Mouse (Mus musculus): ENCODE results near the gene Rrp7a.

DNA sequence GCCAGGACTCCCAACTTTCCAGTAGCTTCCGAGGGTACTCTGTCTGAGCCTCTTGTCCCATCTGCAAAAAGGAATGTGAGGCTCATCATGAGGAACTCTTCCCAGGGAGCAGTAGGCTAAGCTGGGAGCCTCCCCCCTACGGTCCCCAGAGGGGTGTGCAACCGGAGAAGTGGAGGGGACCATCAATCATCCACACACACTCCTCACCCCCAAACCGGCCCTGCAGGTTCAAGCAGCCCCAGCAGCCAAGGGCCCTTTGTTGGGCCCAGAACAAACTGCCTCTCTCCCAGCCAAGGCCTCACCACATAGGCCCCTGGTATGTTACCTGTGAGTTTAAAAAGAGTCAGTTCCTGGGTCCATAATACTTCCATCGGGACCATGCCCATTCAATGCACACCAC lies 44.5 kb upstream of the Rrp7a start:
- no peak for TF ChIP-seq CTCF (IDR thresholded peaks at IDR 0.05; ENCODE audit: low read depth, low read length)
- TF ChIP-seq POLR2AphosphoS5 (IDR thresholded peaks at IDR 0.05; ENCODE audit: insufficient replicate concordance, low read depth, low read length): no peak
- TF ChIP-seq GATA1 (IDR thresholded peaks at IDR 0.05; ENCODE audit: borderline replicate concordance, low read length): no peak
- TF ChIP-seq GATA2 (IDR thresholded peaks at IDR 0.05; ENCODE audit: borderline replicate concordance, low read depth, low read length): no peak
